Mouse (Mus musculus) ES-Bruce4 (cell line): Measurements from ENCODE around the gene Zmym4. TPM values are rescaled to one million over a fixed set of nuclear protein-coding genes. Genes with fewer than 3 reads are reported as not detected.
A peak's percentile ranks its signal among the peaks of the same experiment; 100 is the strongest.

ENCODE experiments used
- H3K27ac ChIP-seq: 2 replicates; pipeline ENCODE4 v1.5.1; 2012; ENCODE audit warnings: low read length, inconsistent platforms; ENCODE audit not compliant: insufficient read depth
- H3K27me3 ChIP-seq: 2 replicates; pipeline ENCODE4 v1.6.1; 2012; ENCODE audit warnings: mild to moderate bottlenecking, low read length, inconsistent platforms; ENCODE audit not compliant: control insufficient read depth, poor library complexity, insufficient read depth, severe bottlenecking
- H3K36me3 ChIP-seq: 2 replicates; pipeline ENCODE4 v1.6.1; 2012; ENCODE audit warnings: inconsistent platforms, mild to moderate bottlenecking, low read length, moderate library complexity; ENCODE audit not compliant: control insufficient read depth, poor library complexity, insufficient read depth, severe bottlenecking
- H3K4me1 ChIP-seq: one replicate; pipeline ENCODE4 v1.8.1; 2011; ENCODE audit warnings: low read length; ENCODE audit not compliant: control insufficient read depth, insufficient read depth
- H3K4me3 ChIP-seq: 2 replicates; pipeline ENCODE4 v1.5.1; 2011; ENCODE audit warnings: low read depth, mild to moderate bottlenecking, low read length
- H3K9ac ChIP-seq: 2 replicates; pipeline ENCODE4 v1.6.1; 2012; ENCODE audit warnings: low read depth, mild to moderate bottlenecking, inconsistent platforms; ENCODE audit not compliant: poor library complexity, severe bottlenecking
- H3K9me3 ChIP-seq: replicated peaks from 2 replicates; pipeline ENCODE4 v1.6.1; 2012; ENCODE audit warnings: mild to moderate bottlenecking, low read length, inconsistent platforms; ENCODE audit not compliant: control insufficient read depth, poor library complexity, insufficient read depth, severe bottlenecking
- CTCF ChIP-seq: IDR thresholded peaks from one replicate; pipeline ENCODE4 v1.8.1; 2011; ENCODE audit warnings: low read depth, low read length
- EP300 ChIP-seq: IDR thresholded peaks from 2 replicates; pipeline ENCODE4 v1.6.1; 2011; ENCODE audit warnings: low read depth, low read length; ENCODE audit not compliant: insufficient read depth
- POLR2A ChIP-seq: IDR thresholded peaks from one replicate; pipeline ENCODE4 v1.8.1; 2011; ENCODE audit warnings: low read length; ENCODE audit not compliant: insufficient read depth
- polyA plus RNA-seq: library from polyadenylated mRNA; stranded (reverse); fragments of >200 nt; gene quantifications from 2 replicates; pipeline ENCODE4 v1.2.4, GENCODE M21; 2011; ENCODE audit warnings: low read depth; ENCODE audit not compliant: missing spikeins, insufficient read depth, insufficient read length

Gene Zmym4
- polyA plus RNA-seq, 1 experiment: 66.0 TPM

GRCm38 (mm10) chr4:126983321-126983720, 15.4 kb upstream of the Zmym4 start:
- H3K36me3 ChIP-seq: no peaks in the 10 kb centered on the region
- peak overlapping the region; percentile 6; the same call in 1 of the 2 replicates for H3K9ac ChIP-seq
- peak overlapping the region; percentile 54; the same call in 1 of the 2 replicates for H3K27ac ChIP-seq
- H3K4me1 ChIP-seq: no peaks in the 10 kb centered on the region
- H3K27me3 ChIP-seq: no peaks in the 10 kb centered on the region
- no peak overlapping the region for H3K4me3 ChIP-seq
- TF ChIP-seq EP300: no peak
- TF ChIP-seq CTCF: no peak
- TF ChIP-seq POLR2A: no peak
- H3K9me3 ChIP-seq: no peaks in the 10 kb centered on the region

- Histone ChIP-seq H3K36me3 (no peaks in the 10 kb centered on the region), H3K9me3 (peaks cover 5% of the 10 kb centered on the region), H3K9ac (no peak overlapping the region), H3K27me3 (no peaks in the 10 kb centered on the region), H3K4me3 (no peak overlapping the region), H3K4me1 (peaks cover 1% of the 10 kb centered on the region), H3K27ac (no peak overlapping the region)
- TF ChIP-seq CTCF: no peak
- no peak for TF ChIP-seq POLR2A
- no peak for TF ChIP-seq EP300
Observed at GRCm38 (mm10) chr4:126978706-126979105, 10.8 kb upstream of the Zmym4 start.

GRCm38 (mm10) chr4:126977467-126977866, 9.5 kb upstream of the Zmym4 start:
- no peaks in the 10 kb centered on the region for H3K36me3 ChIP-seq
- no peaks in the 10 kb centered on the region for H3K27me3 ChIP-seq
- no peak for TF ChIP-seq POLR2A
- TF ChIP-seq EP300: no peak

GRCm38 (mm10) chr4:126967241-126967863, 583 bp downstream of the Zmym4 start:
- TF ChIP-seq POLR2A: no peak
- TF ChIP-seq CTCF: no peak
- no peak for TF ChIP-seq EP300
- Histone ChIP-seq H3K27me3 (no peaks in the 10 kb centered on the region), H3K27ac (peak overlapping the region; percentile 74), H3K9me3 (no peaks in the 10 kb centered on the region), H3K36me3 (no peaks in the 10 kb centered on the region), H3K4me3 (peak overlapping the region; percentile 93), H3K9ac (peak overlapping the region; percentile 99), H3K4me1 (peaks cover 1% of the 10 kb centered on the region)

More at GRCm38 (mm10) chr4:126977467-126977866, 9.5 kb upstream of the Zmym4 start:
- no peak overlapping the region for H3K9ac ChIP-seq
- no peak overlapping the region for H3K4me3 ChIP-seq
- H3K9me3 ChIP-seq: peaks cover 5% of the 10 kb centered on the region
- H3K4me1 ChIP-seq: peaks cover 1% of the 10 kb centered on the region
- no peak overlapping the region for H3K27ac ChIP-seq

- Histone ChIP-seq H3K4me3 (no peak overlapping the region), H3K36me3 (no peaks in the 10 kb centered on the region), H3K27me3 (no peaks in the 10 kb centered on the region), H3K9me3 (no peaks in the 10 kb centered on the region), H3K9ac (no peak overlapping the region), H3K4me1 (peaks cover 3% of the 10 kb centered on the region), H3K27ac (no peak overlapping the region)
- TF ChIP-seq POLR2A: no peak
- no peak for TF ChIP-seq CTCF
Observed at GRCm38 (mm10) chr4:126958682-126959081, 9.3 kb downstream of the Zmym4 start.

GRCm38 (mm10) chr4:126958261-126958660, 9.7 kb downstream of the Zmym4 start:
- H3K27me3 ChIP-seq: no peaks in the 10 kb centered on the region
- H3K9ac ChIP-seq: no peak overlapping the region

More at GRCm38 (mm10) chr4:126958261-126958660, 9.7 kb downstream of the Zmym4 start:
- Histone ChIP-seq H3K9me3 (no peaks in the 10 kb centered on the region), H3K4me3 (no peak overlapping the region), H3K27ac (no peak overlapping the region), H3K36me3 (no peaks in the 10 kb centered on the region), H3K4me1 (peaks cover 3% of the 10 kb centered on the region)
- TF ChIP-seq EP300: no peak
- no peak for TF ChIP-seq POLR2A
- TF ChIP-seq CTCF: no peak
